Mouse (Mus musculus) heart, embryonic 15.5 days (tissue): ENCODE results near the gene Kif24. TPM values are rescaled to one million over a fixed set of nuclear protein-coding genes. Genes with fewer than 3 reads are reported as not detected.

Experiments used
- ATAC-seq: fragments of 200-750 bp; cut with Nextera tagmentation; replicated peaks from 2 replicates; pipeline ENCODE4 v1.8.0; 2017; ENCODE audit warnings: low read depth, moderate TSS enrichment; ENCODE audit not compliant: insufficient number of reproducible peaks, insufficient read depth, low FRiP score
- H3K27ac ChIP-seq: fragments of 300-500 bp; sonication (generic); 2 replicates; pipeline ENCODE4 v1.5.1; 2015; ENCODE audit warnings: mild to moderate bottlenecking, inconsistent platforms
- H3K27me3 ChIP-seq: fragments of 300-500 bp; sonication (generic); 2 replicates; pipeline ENCODE4 v1.6.1; 2015; ENCODE audit warnings: inconsistent platforms
- H3K36me3 ChIP-seq: fragments of 300-500 bp; sonication (generic); 2 replicates; pipeline ENCODE4 v1.6.1; 2015; ENCODE audit warnings: mild to moderate bottlenecking, inconsistent platforms
- H3K4me1 ChIP-seq: fragments of 300-500 bp; sonication (generic); replicated peaks from 2 replicates; pipeline ENCODE4 v1.6.1; 2015; ENCODE audit warnings: inconsistent platforms
- H3K4me2 ChIP-seq: fragments of 300-500 bp; sonication (generic); 2 replicates; pipeline ENCODE4 v1.6.1; 2015; ENCODE audit warnings: inconsistent platforms, mild to moderate bottlenecking, moderate library complexity
- H3K4me3 ChIP-seq: fragments of 300-500 bp; sonication (generic); 2 replicates; pipeline ENCODE4 v1.5.1; 2015; ENCODE audit warnings: mild to moderate bottlenecking, inconsistent platforms
- H3K9ac ChIP-seq: fragments of 300-500 bp; sonication (generic); 2 replicates; pipeline ENCODE4 v1.6.1; 2015; ENCODE audit warnings: mild to moderate bottlenecking, inconsistent platforms
- H3K9me3 ChIP-seq: fragments of 300-500 bp; sonication (generic); replicated peaks from 2 replicates; pipeline ENCODE4 v1.6.1; 2016; ENCODE audit warnings: inconsistent platforms
- WGBS: fragments of 180-500 bp; shearing (Covaris S2); methylation state at CpG from one replicate; pipeline ENCODE4 v1.1.7; 2015; ENCODE audit warnings: mixed read lengths; 5-methylcytosine and 5-hydroxymethylcytosine counted together
- polyA plus RNA-seq: library from polyadenylated mRNA; unstranded; fragments of >200 nt; fragmentation: Nextera tagmentation; extraction: Ambion mirVana; gene quantifications from 2 replicates; pipeline ENCODE4 v1.2.1, GENCODE M21; 2015

Gene Kif24
- polyA plus RNA-seq, 1 experiment from 2014 or later: 3.0 TPM

GRCm38 (mm10) chr4:41481601-41482017 is 16.9 kb upstream of the Kif24 start:
- Histone ChIP-seq H3K4me2 (no peak overlapping the region), H3K36me3 (no peaks in the 10 kb centered on the region), H3K9me3 (0 out of 2 replicates have a peak, but pooled peaks cover 7% of the 10 kb centered on the region), H3K27ac (peak overlapping the region; percentile 52), H3K4me1 (peaks cover 12% of the 10 kb centered on the region), H3K4me3 (no peak overlapping the region), H3K27me3 (no peaks in the 10 kb centered on the region), H3K9ac (no peak overlapping the region)
- 33% methylated on average over 6 of the region's 6 CpGs for WGBS
- ATAC-seq: peak; percentile 51; the same call in 1 of the 2 replicates

GRCm38 (mm10) chr4:41480254-41480653 is 15.6 kb upstream of the Kif24 start:
- peak overlapping the region; percentile 64 for H3K27ac ChIP-seq
- no peaks in the 10 kb centered on the region for H3K27me3 ChIP-seq
- H3K4me2 ChIP-seq: no peak overlapping the region
- 64% methylated on average over 8 of the region's 8 CpGs for WGBS
- peaks cover 12% of the 10 kb centered on the region for H3K4me1 ChIP-seq
- H3K9ac ChIP-seq: no peak overlapping the region
- no peak overlapping the region for H3K4me3 ChIP-seq
- H3K9me3 ChIP-seq: no peaks in the 10 kb centered on the region
- ATAC-seq: no peak
- H3K36me3 ChIP-seq: no peaks in the 10 kb centered on the region

GRCm38 (mm10) chr4:41479456-41479804 is 14.7 kb upstream of the Kif24 start:
- Histone ChIP-seq H3K4me3 (no peak overlapping the region), H3K27ac (peak overlapping the region; percentile 64), H3K27me3 (no peaks in the 10 kb centered on the region), H3K9me3 (no peaks in the 10 kb centered on the region), H3K4me1 (peaks cover 12% of the 10 kb centered on the region), H3K4me2 (no peak overlapping the region), H3K9ac (no peak overlapping the region), H3K36me3 (no peaks in the 10 kb centered on the region)
- 58% methylated on average over 1 of the region's 1 CpGs for WGBS
- 0 out of 2 replicates have a peak, but pooled peaks have one; percentile 36 for ATAC-seq

DNA sequence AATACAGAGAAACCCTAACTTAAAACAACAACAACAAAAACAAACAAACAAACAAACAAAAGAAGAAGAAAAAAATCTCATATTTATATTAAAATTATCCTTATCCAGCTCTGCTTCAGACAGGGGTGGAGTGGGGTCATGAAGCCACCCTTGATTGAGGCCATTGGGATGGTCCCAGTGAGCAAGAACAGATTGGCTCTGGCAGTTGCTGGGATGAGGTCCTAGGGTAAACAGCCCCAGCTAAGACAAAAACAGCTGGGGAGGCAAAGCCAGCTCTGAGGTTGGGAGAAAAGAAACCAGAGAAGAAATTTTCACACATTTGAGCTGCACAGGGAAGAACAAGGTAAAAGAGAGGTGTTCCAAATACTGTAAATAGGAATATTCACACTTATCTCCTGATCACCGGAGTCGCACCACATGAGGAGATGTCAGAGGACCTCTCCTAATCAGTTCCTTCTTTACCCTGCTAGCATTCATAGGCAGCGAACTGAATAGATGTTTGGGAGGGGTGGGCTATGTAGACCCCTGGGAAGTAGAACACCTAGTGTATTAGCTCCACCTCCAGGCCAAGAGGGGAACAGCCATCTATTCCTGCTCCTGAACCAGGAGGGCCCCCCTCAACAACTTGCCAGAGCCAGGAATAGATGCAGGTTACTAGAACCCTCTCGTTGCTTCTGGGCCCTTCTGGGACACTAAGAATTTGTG is 14.2 kb upstream of the Kif24 start:
- peaks cover 12% of the 10 kb centered on the region for H3K4me1 ChIP-seq
- H3K4me2 ChIP-seq: no peak overlapping the region
- 60% methylated on average over 4 of the region's 4 CpGs for WGBS
- no peaks in the 10 kb centered on the region for H3K9me3 ChIP-seq
- H3K9ac ChIP-seq: no peak overlapping the region
- no peak overlapping the region for H3K4me3 ChIP-seq
- ATAC-seq: no peak
- no peak overlapping the region for H3K27ac ChIP-seq
- H3K27me3 ChIP-seq: no peaks in the 10 kb centered on the region
- H3K36me3 ChIP-seq: no peaks in the 10 kb centered on the region

DNA sequence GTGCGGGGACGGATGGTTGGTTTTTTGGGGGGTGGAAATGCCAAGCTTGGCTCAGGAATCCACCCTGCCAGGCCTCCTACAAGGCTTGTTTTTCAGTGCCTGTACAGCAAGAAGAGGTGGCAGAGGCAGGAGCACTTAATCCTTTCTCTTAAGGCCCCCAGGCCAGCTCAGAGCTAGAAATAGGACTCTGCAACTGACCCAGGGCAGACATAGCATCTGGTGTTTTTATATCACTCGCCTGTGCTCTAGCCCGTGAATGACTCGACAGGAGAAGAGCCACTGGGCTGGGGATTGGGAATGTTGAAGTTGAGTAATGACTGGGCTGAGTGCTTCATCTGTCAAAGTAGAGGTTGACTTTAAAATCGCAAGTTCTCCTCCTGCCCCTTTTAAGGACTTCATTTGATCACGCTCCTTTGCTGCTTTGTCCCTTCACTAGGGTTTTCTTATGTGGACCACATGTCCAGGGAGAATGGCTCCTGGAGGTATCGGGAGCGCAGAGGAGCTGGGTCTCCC is 13.0 kb upstream of the Kif24 start:
- H3K4me1 ChIP-seq: peaks cover 12% of the 10 kb centered on the region
- no peak overlapping the region for H3K4me3 ChIP-seq
- no peaks in the 10 kb centered on the region for H3K36me3 ChIP-seq
- H3K9ac ChIP-seq: no peak overlapping the region
- no peaks in the 10 kb centered on the region for H3K9me3 ChIP-seq
- no peaks in the 10 kb centered on the region for H3K27me3 ChIP-seq
- 75% methylated on average over 9 of the region's 9 CpGs for WGBS
- ATAC-seq: no peak
- no peak overlapping the region for H3K4me2 ChIP-seq
- H3K27ac ChIP-seq: no peak overlapping the region

DNA sequence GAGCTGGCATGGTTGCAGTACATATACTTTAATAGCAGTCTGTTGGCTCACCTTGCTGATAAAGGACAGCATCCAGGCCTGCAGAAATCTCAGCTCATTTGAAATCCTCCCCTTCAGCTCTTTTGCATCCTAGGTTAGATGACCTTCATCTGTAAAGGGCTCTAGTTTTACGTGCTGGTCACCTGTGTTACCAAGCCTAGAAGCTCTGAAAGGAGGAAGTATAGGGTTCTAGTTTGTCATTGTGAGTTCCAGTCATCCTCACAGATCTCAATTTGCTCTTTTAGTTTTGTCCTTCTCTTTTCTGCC is 6.7 kb upstream of the Kif24 start:
- Histone ChIP-seq H3K9me3 (no peaks in the 10 kb centered on the region), H3K36me3 (no peaks in the 10 kb centered on the region), H3K4me3 (no peak overlapping the region), H3K4me2 (no peak overlapping the region), H3K27ac (no peak overlapping the region), H3K4me1 (no peaks in the 10 kb centered on the region; the same call in 1 of the 2 replicates), H3K9ac (no peak overlapping the region), H3K27me3 (no peaks in the 10 kb centered on the region)
- 74% methylated on average over 1 of the region's 1 CpGs for WGBS
- ATAC-seq: no peak

DNA sequence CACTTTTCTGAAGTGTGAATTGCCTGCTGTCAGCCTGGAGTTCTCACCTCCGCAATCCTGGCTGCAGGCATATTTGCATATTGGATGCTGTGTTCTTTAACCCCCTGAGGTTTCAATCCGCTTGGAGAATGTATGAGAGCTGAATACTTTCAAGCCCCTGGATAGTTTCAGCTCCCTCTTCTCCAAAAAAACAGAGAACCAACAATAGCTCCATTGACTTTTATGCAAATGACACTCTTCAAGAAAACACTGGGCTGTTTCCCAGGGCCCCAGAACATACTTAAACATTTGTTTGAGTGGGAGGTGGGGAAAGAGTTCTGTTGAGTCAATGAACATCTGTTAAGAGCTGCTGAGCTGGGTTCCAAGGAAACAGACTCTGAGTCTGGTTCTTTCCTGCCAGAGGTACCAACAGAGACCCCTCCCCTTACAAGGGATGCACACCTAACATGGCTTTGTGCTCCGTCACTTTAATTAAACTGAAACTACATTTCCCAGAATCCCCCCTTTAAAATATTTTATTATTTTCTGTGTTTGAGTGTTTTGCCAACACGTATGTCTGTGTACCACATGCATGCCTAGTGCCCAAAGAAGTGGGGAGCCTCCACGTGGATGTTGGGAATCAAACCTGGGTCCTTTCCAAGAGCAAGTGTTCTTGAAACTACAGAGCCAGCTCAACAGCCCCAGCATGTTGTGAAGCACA is 6.1 kb upstream of the Kif24 start:
- Histone ChIP-seq H3K27ac (no peak overlapping the region), H3K27me3 (no peaks in the 10 kb centered on the region), H3K9ac (no peak overlapping the region), H3K9me3 (no peaks in the 10 kb centered on the region), H3K4me3 (no peak overlapping the region), H3K4me2 (no peak overlapping the region), H3K36me3 (no peaks in the 10 kb centered on the region), H3K4me1 (no peaks in the 10 kb centered on the region; the same call in 1 of the 2 replicates)
- ATAC-seq: no peak
- 50% methylated on average over 5 of the region's 5 CpGs for WGBS

DNA sequence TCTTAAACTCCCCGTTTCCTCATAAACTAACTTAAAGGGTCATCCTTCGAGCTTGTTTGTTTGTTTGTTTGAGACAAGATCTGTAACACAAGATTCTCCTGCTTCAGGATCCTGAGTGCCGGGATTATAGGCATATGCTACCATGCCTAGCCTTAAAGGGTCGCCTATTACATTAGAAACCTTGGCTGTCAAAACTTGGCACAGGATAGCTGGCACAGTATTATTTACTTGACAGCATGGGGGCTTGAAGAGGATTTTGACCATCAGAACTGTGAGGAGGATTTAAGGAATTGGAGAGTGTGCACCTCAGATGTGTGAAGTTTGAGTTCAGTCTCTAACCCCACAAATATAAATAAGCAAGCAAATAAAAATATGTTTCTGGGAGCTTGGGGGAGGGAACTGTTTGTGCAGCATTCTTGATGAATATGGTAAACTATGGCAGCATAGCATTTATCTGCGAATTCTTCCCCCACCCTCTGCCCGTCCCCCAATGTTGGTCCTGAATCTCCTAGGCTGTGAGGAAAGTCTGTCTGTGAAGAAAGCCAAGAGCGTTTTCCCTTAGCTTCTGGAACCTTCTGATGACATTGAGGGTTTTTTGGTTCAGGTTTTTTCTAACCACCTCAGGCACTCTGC is 5.5 kb upstream of the Kif24 start:
- Histone ChIP-seq H3K4me2 (no peak overlapping the region), H3K27ac (no peak overlapping the region), H3K27me3 (no peaks in the 10 kb centered on the region), H3K4me1 (peaks cover 3% of the 10 kb centered on the region; the same call in 1 of the 2 replicates), H3K9ac (no peak overlapping the region), H3K9me3 (no peaks in the 10 kb centered on the region), H3K4me3 (no peak overlapping the region), H3K36me3 (no peaks in the 10 kb centered on the region)
- ATAC-seq: no peak
- WGBS: 55% methylated on average over 7 of the region's 7 CpGs

GRCm38 (mm10) chr4:41469199-41469598 is 4.5 kb upstream of the Kif24 start:
- no peak overlapping the region for H3K27ac ChIP-seq

DNA sequence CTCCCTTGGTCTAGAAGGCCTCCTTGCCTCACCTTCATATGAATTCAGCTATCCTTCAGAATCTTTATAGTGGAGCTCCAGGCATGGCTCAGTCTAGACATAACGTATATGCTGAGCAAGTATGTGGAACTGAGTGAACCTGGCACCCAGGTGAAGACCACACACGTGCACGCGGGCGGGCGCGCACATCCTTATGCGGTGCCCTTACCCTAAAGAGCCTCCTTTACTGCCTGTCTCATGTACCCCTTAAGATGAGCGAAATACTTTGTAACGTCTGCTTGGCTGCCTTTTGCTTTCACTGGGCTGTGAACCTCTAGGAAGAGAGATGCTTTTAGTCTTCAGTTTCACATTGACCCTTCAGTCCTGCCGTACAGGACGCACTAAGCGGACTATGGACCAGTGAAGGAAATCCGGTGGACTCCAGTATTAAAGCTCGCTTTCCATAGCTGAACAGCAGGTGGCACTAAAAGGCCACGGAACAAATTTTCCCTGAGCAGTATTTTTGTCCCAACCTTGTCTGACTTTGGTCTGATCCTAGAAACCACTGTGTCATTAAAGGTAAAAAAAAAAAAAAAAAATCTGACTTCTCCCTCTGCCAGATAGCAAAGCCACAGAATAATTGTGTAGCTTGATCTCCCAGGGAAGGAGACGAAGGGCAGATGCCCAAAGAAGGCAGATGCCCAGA is 3.9 kb upstream of the Kif24 start:
- Histone ChIP-seq H3K27me3 (no peaks in the 10 kb centered on the region), H3K36me3 (no peaks in the 10 kb centered on the region), H3K9ac (no peak overlapping the region), H3K4me1 (peaks cover 7% of the 10 kb centered on the region), H3K4me3 (no peak overlapping the region), H3K4me2 (no peak overlapping the region), H3K9me3 (no peaks in the 10 kb centered on the region), H3K27ac (no peak overlapping the region)
- no peak for ATAC-seq
- 58% methylated on average over 17 of the region's 17 CpGs for WGBS

More at GRCm38 (mm10) chr4:41469199-41469598, 4.5 kb upstream of the Kif24 start:
- H3K4me3 ChIP-seq: no peak overlapping the region
- no peaks in the 10 kb centered on the region for H3K27me3 ChIP-seq
- no peak overlapping the region for H3K9ac ChIP-seq
- no peak overlapping the region for H3K4me2 ChIP-seq
- H3K9me3 ChIP-seq: no peaks in the 10 kb centered on the region
- no peaks in the 10 kb centered on the region for H3K36me3 ChIP-seq
- ATAC-seq: no peak
- 79% methylated on average over 10 of the region's 10 CpGs for WGBS
- peaks cover 3% of the 10 kb centered on the region; the same call in 1 of the 2 replicates for H3K4me1 ChIP-seq

DNA sequence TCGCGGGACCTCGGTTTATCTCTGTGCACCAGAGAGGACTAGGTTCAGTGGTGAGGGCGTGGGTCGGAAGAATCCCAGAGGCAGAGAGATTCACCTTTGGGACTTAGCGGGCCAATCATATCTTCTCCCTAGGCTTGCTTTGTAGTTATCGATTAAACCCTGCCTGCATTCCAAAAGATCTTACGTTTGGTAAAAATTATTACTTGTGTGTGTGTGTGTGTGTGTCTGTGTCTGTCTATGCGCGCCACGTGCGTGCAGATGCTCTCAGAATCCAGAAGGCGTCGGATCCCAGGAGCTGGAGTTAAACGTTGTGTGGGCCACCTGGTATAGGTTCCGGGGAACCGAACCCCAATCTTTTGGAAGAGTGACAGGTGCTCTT is 589 bp upstream of the Kif24 start:
- WGBS: 4% methylated on average over 17 of the region's 17 CpGs
- Histone ChIP-seq H3K27ac (peak overlapping the region; percentile 18; the same call in 1 of the 2 replicates), H3K9ac (peak overlapping the region; percentile 66), H3K4me3 (peak overlapping the region; percentile 62), H3K4me2 (peak overlapping the region; percentile 60), H3K36me3 (no peaks in the 10 kb centered on the region), H3K9me3 (no peaks in the 10 kb centered on the region), H3K27me3 (no peaks in the 10 kb centered on the region), H3K4me1 (peaks cover 12% of the 10 kb centered on the region)
- ATAC-seq: no peak
